Mouse (Mus musculus): ENCODE measurements around the gene Slc44a5. TPM values are rescaled to one million over a fixed set of nuclear protein-coding genes. Genes with fewer than 3 reads are reported as not detected.

Gene Slc44a5
- polyA plus RNA-seq, 1 experiment from 2014 or later = 3.4 TPM

GRCm38 (mm10) chr3:154093745-154094322, 120.6 kb downstream of the Slc44a5 start:
- Histone ChIP-seq H3K36me3 (ENCODE audit: control insufficient read depth, insufficient read depth, low read length) (no peaks in the 10 kb centered on the region), H3K27me3 (replicated peaks; ENCODE audit: control insufficient read depth, insufficient read depth, low read length) (no peaks in the 10 kb centered on the region), H3K4me3 (ENCODE audit: low read depth, low read length) (no peak overlapping the region), H3K4me2 (ENCODE audit: low read depth, low read length) (no peak overlapping the region), H3K9me3 (ENCODE audit: control insufficient read depth, low read length) (peaks cover 5% of the 10 kb centered on the region; the same call in 1 of the 2 replicates), H3K27ac (replicated peaks; ENCODE audit: low read depth, low read length) (no peak overlapping the region), H3K9ac (ENCODE audit: low read depth, low read length) (no peak overlapping the region), H3K4me1 (ENCODE audit: control insufficient read depth, insufficient read depth, low read length) (peaks cover 10% of the 10 kb centered on the region)
- 45% methylated on average over 8 of the region's 8 CpGs for WGBS
- DNase-seq (ENCODE audit: low spot score) = no peak
- ATAC-seq (ENCODE audit: low read depth) = 0 out of 2 replicates have a peak, but pooled peaks have one; percentile 22

GRCm38 (mm10) chr3:154101671-154102070, 128.4 kb downstream of the Slc44a5 start:
- Histone ChIP-seq H3K36me3 (ENCODE audit: control insufficient read depth, insufficient read depth, low read length) (no peaks in the 10 kb centered on the region), H3K9me3 (ENCODE audit: control insufficient read depth, low read length) (peaks cover 5% of the 10 kb centered on the region; the same call in 1 of the 2 replicates), H3K9ac (ENCODE audit: low read depth, low read length) (no peak overlapping the region), H3K4me2 (ENCODE audit: low read depth, low read length) (no peak overlapping the region), H3K27me3 (replicated peaks; ENCODE audit: control insufficient read depth, insufficient read depth, low read length) (no peaks in the 10 kb centered on the region), H3K4me3 (ENCODE audit: low read depth, low read length) (no peak overlapping the region), H3K27ac (replicated peaks; ENCODE audit: low read depth, low read length) (no peak overlapping the region), H3K4me1 (ENCODE audit: control insufficient read depth, insufficient read depth, low read length) (no peaks in the 10 kb centered on the region)
- no peak for DNase-seq (ENCODE audit: low spot score)
- WGBS = 76% methylated on average over 9 of the region's 9 CpGs
- ATAC-seq (ENCODE audit: low read depth) = no peak

- no peak overlapping the region for H3K9ac ChIP-seq (ENCODE audit: low read depth, low read length)
- H3K36me3 ChIP-seq (ENCODE audit: control insufficient read depth, insufficient read depth, low read length) = no peaks in the 10 kb centered on the region
- 73% methylated on average over 5 of the region's 5 CpGs for WGBS
- H3K4me3 ChIP-seq (ENCODE audit: low read depth, low read length) = no peak overlapping the region
- H3K4me1 ChIP-seq (ENCODE audit: control insufficient read depth, insufficient read depth, low read length) = no peaks in the 10 kb centered on the region
- H3K4me2 ChIP-seq (ENCODE audit: low read depth, low read length) = no peak overlapping the region
- H3K9me3 ChIP-seq (ENCODE audit: control insufficient read depth, low read length) = no peaks in the 10 kb centered on the region
- no peaks in the 10 kb centered on the region for H3K27me3 ChIP-seq (replicated peaks; ENCODE audit: control insufficient read depth, insufficient read depth, low read length)
- no peak for ATAC-seq (ENCODE audit: low read depth)
- no peak for DNase-seq (ENCODE audit: low spot score)
- no peak overlapping the region for H3K27ac ChIP-seq (replicated peaks; ENCODE audit: low read depth, low read length)
Measured at GRCm38 (mm10) chr3:154110528-154110927, 137.3 kb downstream of the Slc44a5 start.

- Histone ChIP-seq H3K9me3 (ENCODE audit: control insufficient read depth, low read length) (no peaks in the 10 kb centered on the region), H3K27me3 (replicated peaks; ENCODE audit: control insufficient read depth, insufficient read depth, low read length) (no peaks in the 10 kb centered on the region), H3K9ac (ENCODE audit: low read depth, low read length) (no peak overlapping the region), H3K4me1 (ENCODE audit: control insufficient read depth, insufficient read depth, low read length) (no peaks in the 10 kb centered on the region), H3K4me2 (ENCODE audit: low read depth, low read length) (no peak overlapping the region), H3K36me3 (ENCODE audit: control insufficient read depth, insufficient read depth, low read length) (no peaks in the 10 kb centered on the region), H3K27ac (replicated peaks; ENCODE audit: low read depth, low read length) (no peak overlapping the region), H3K4me3 (ENCODE audit: low read depth, low read length) (no peak overlapping the region)
- WGBS = 45% methylated on average over 5 of the region's 5 CpGs
- DNase-seq (ENCODE audit: low spot score) = no peak
- no peak for ATAC-seq (ENCODE audit: low read depth)
Measured at GRCm38 (mm10) chr3:154111221-154111620, 138.0 kb downstream of the Slc44a5 start.

- Histone ChIP-seq H3K27me3 (replicated peaks; ENCODE audit: control insufficient read depth, insufficient read depth, low read length) (no peaks in the 10 kb centered on the region), H3K4me2 (ENCODE audit: low read depth, low read length) (no peak overlapping the region), H3K27ac (replicated peaks; ENCODE audit: low read depth, low read length) (no peak overlapping the region), H3K36me3 (ENCODE audit: control insufficient read depth, insufficient read depth, low read length) (no peaks in the 10 kb centered on the region), H3K4me1 (ENCODE audit: control insufficient read depth, insufficient read depth, low read length) (peaks cover 21% of the 10 kb centered on the region; the same call in 1 of the 2 replicates), H3K9ac (ENCODE audit: low read depth, low read length) (no peak overlapping the region), H3K4me3 (ENCODE audit: low read depth, low read length) (no peak overlapping the region), H3K9me3 (ENCODE audit: control insufficient read depth, low read length) (no peaks in the 10 kb centered on the region)
- ATAC-seq (ENCODE audit: low read depth) (no peak), DNase-seq (ENCODE audit: low spot score) (no peak)
- 76% methylated on average over 9 of the region's 9 CpGs for WGBS
Measured at GRCm38 (mm10) chr3:154114991-154115390, 141.8 kb downstream of the Slc44a5 start.

GRCm38 (mm10) chr3:154115478-154115877, 142.2 kb downstream of the Slc44a5 start:
- Histone ChIP-seq H3K4me1 (ENCODE audit: control insufficient read depth, insufficient read depth, low read length) (peaks cover 22% of the 10 kb centered on the region; the same call in 1 of the 2 replicates), H3K4me3 (ENCODE audit: low read depth, low read length) (no peak overlapping the region), H3K27me3 (replicated peaks; ENCODE audit: control insufficient read depth, insufficient read depth, low read length) (no peaks in the 10 kb centered on the region), H3K9ac (ENCODE audit: low read depth, low read length) (no peak overlapping the region), H3K9me3 (ENCODE audit: control insufficient read depth, low read length) (no peaks in the 10 kb centered on the region), H3K4me2 (ENCODE audit: low read depth, low read length) (no peak overlapping the region), H3K27ac (replicated peaks; ENCODE audit: low read depth, low read length) (no peak overlapping the region), H3K36me3 (ENCODE audit: control insufficient read depth, insufficient read depth, low read length) (no peaks in the 10 kb centered on the region)
- no peak for ATAC-seq (ENCODE audit: low read depth)
- 93% methylated on average over 4 of the region's 4 CpGs for WGBS
- no peak for DNase-seq (ENCODE audit: low spot score)

- ATAC-seq (ENCODE audit: low read depth) = no peak
Measured at GRCm38 (mm10) chr3:154116000-154116399, 142.8 kb downstream of the Slc44a5 start.

GRCm38 (mm10) chr3:154118992-154119603, 145.9 kb downstream of the Slc44a5 start:
- no peaks in the 10 kb centered on the region for H3K36me3 ChIP-seq (ENCODE audit: control insufficient read depth, insufficient read depth, low read length)
- no peak overlapping the region for H3K4me2 ChIP-seq (ENCODE audit: low read depth, low read length)
- peaks cover 22% of the 10 kb centered on the region; the same call in 1 of the 2 replicates for H3K4me1 ChIP-seq (ENCODE audit: control insufficient read depth, insufficient read depth, low read length)
- no peaks in the 10 kb centered on the region for H3K27me3 ChIP-seq (replicated peaks; ENCODE audit: control insufficient read depth, insufficient read depth, low read length)
- DNase-seq (ENCODE audit: low spot score) = no peak
- no peaks in the 10 kb centered on the region for H3K9me3 ChIP-seq (ENCODE audit: control insufficient read depth, low read length)
- H3K4me3 ChIP-seq (ENCODE audit: low read depth, low read length) = no peak overlapping the region
- H3K27ac ChIP-seq (replicated peaks; ENCODE audit: low read depth, low read length) = peak overlapping the region; percentile 39; the same call in 1 of the 2 replicates
- 0 out of 2 replicates have a peak, but pooled peaks have one; percentile 15 for ATAC-seq (ENCODE audit: low read depth)
- 41% methylated on average over 6 of the region's 6 CpGs for WGBS
- no peak overlapping the region for H3K9ac ChIP-seq (ENCODE audit: low read depth, low read length)

More at GRCm38 (mm10) chr3:154116000-154116399, 142.8 kb downstream of the Slc44a5 start:
- 57% methylated on average over 5 of the region's 5 CpGs for WGBS
- Histone ChIP-seq H3K36me3 (ENCODE audit: control insufficient read depth, insufficient read depth, low read length) (no peaks in the 10 kb centered on the region), H3K27ac (replicated peaks; ENCODE audit: low read depth, low read length) (no peak overlapping the region), H3K27me3 (replicated peaks; ENCODE audit: control insufficient read depth, insufficient read depth, low read length) (no peaks in the 10 kb centered on the region), H3K4me1 (ENCODE audit: control insufficient read depth, insufficient read depth, low read length) (peaks cover 22% of the 10 kb centered on the region; the same call in 1 of the 2 replicates), H3K9ac (ENCODE audit: low read depth, low read length) (no peak overlapping the region), H3K4me2 (ENCODE audit: low read depth, low read length) (no peak overlapping the region), H3K9me3 (ENCODE audit: control insufficient read depth, low read length) (no peaks in the 10 kb centered on the region), H3K4me3 (ENCODE audit: low read depth, low read length) (no peak overlapping the region)
- DNase-seq (ENCODE audit: low spot score) = peak; percentile 60
